Mouse (Mus musculus) urinary bladder, postnatal 14 days (tissue): ENCODE data around the gene Slc28a1.

Experiments used
- DNase-seq: peaks from one replicate; pipeline ENCODE4 v3.0.0; 2021; ENCODE audit warnings: low spot score

The Slc28a1 gene

GRCm38 (mm10) chr7:81114555-81114954, at the start of gene Slc28a1:
TSS of gene Slc28a1 (plus strand) at chr7:81114799.
- DNase-seq, result no peak

GRCm38 (mm10) chr7:81066714-81067113, 47.9 kb upstream of the Slc28a1 start:
- no peak for DNase-seq

DNA sequence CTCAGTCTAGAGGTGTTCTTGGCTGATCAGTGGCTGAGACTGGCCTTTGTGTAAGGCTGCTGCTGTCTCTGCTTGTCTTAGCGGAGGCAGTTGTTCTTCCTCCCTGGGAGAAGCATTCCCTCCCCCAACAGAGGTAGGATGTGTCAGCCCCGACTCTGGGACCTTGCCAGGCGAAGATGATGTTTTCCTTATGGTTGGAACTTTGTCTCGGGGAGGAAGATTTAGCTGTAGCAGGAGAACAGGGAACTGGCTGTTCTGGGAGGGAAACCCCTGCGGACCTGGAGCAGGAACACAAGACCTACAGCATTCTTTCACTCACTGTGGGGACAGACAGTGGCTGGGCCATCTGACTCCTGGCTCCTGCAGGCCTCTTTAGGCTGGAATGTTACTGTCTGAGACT, 42.1 kb upstream of the Slc28a1 start:
- DNase-seq, result peak; percentile 76

DNA sequence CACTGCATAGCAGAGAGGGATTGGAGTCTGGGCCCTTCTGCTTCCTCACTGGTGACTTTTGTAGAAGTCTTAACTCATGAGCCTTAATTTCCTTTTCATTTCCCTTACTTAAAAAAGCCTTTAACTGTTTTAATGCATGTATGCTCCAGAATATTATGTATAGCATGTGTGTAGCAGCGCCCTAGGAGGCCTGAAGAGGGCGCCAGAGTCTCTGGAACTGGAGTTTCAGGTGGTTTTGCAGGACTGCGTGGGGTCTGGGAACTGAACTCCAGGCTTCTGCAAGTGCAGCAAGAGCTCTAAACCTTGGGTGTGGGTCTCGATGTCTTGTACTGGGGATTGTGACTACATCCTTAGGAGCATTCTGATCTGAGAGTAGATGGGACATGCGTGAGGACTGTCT, 41.3 kb upstream of the Slc28a1 start:
- no peak for DNase-seq

DNA sequence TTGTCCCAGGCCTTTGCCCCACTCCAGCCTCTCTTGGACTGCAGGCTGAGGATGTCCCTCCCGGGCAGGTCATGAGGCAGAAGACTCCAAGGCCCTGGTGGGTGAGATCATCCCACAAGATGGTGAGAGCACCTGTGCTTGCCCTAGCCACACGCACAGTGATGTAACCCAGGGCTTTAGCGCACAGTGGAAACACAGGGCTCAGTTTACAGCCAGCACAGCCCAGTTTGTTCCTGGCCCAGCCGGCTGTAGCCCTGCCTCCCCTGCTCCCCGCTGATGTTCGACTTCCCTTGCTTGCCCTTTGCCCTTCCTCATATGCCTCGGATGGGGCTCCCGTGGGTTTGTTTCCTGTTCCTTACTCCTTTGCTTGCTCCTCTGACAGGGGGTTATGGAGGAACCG, 40.1 kb upstream of the Slc28a1 start:
- no peak for DNase-seq

DNA sequence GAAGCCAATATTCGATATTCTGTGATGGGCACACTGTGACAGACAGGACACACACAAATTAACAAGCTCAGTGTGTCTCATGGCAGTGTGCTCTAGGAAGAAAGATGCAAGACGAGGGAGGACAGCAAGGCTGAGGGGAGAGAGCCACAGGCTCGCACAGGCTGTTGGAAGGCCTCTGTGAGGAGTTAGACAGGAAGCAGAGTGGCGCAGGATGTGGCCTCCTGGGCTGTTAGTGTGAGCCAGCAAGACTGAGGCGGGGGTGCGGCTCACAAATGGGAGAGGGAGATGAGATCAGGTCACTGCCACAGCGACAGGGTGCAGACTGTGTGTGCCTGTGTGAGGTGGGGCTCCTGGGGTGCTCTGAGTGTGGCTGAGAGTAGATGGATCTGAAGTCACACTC, 39.3 kb upstream of the Slc28a1 start:
- DNase-seq, result no peak

DNA sequence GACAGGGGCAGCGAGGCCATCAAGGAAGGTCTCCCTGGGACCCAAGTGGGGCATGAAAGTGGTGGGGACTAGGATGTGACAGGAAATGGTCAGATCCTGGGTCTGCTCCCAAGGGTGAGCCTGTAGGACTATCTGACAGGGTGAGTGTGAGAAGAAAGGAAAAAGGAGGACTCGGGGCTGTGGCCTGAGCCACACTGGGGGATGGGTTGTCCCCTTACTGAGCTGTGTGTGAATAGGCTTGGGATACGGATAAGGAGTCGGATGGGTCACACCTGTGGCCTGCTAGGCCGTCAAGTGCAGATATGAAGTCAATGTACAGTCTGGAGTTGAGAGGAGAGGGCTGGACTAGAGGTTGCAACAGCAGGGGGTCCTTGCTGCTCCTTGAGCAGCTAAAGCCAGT, 38.9 kb upstream of the Slc28a1 start:
- no peak for DNase-seq

DNA sequence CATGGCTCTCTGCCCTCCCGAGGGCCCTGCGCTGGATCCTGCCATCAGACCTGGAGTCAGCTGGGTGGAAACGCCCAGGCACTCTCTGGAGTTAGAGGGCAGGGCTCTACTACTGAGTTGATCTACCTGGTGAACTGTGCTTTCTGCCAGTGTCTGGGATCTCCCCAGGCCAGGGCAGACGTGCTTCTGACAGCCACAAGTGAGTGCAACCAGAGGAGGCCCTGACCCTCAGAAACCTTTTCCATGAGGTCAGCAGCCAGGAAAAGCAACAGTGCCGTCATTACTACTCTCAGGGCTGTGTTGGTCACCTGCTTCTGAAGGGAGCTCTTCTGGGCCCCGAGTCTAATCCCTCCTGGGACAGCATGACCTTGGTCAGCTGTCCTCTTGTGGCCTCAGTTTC, 37.6 kb upstream of the Slc28a1 start:
- no peak for DNase-seq

DNA sequence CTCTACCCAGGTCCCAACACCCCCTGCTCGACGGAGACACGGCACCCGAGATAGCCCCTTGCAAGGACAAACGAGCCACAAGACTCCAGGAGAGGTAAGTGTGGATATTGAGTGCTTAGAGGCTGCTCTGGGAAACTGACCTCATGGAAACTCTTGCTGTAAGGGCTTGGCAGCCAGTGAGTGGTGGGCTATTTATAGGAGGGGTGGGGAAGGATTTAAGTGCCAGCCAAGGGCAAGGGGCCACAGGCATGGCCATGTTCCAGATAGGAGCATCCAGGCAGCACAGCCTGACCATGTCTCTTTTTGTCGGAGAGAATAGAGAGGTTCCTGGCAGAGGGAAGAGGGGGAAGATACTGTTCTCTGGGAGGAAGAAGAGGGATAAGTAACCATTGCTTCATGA, 35.9 kb upstream of the Slc28a1 start:
- no peak for DNase-seq

DNA sequence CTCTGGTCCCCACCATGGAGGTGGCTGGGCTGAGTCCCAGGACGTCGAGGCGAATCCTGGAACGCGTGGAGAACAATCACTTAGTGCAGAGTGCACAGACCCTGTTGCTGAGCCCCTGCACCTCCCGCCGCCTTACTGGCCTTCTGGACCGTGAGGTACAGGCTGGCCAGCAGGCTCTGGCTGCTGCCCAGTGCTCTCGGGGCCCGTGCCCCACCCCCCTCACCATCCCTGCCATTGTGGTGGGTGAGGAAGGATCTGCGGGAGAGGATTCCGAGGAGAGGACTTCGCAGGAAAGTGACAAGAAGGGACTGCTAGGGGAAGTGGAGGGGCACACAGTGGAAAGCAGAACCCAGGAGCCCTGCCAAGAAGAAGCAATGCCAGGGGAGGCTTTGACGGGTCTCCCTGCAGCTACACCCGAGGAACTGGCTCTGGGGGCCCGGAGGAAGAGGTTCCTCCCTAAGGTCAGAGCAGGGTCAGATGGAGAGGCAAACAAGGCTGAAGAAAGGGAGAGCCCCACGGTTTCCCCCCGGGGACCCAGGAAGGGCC, 21.1 kb upstream of the Slc28a1 start:
- no peak for DNase-seq

GRCm38 (mm10) chr7:81094104-81094757, 20.4 kb upstream of the Slc28a1 start:
- DNase-seq, result no peak

GRCm38 (mm10) chr7:81100341-81100740, 14.3 kb upstream of the Slc28a1 start:
- no peak for DNase-seq

DNA sequence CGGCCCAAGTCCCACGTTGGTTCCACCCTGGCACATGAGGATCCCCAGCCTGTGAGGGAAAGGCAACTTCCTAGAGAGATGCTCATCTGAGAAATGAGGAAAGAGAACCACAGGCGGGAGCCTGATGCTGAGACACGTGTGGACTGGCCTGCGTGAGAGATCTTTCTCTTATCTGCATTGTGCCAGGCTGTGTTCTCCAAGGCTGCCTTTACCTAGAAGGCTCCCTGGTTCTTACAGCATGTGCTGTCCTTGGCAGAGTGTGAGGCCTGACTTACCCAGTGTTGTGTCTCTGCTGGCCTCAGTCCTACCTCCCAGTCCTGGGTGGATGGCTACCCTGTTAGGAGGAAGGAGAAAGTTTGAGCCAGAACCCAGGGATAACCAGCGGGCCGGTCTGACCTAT, 11.7 kb upstream of the Slc28a1 start:
- DNase-seq, result no peak

DNA sequence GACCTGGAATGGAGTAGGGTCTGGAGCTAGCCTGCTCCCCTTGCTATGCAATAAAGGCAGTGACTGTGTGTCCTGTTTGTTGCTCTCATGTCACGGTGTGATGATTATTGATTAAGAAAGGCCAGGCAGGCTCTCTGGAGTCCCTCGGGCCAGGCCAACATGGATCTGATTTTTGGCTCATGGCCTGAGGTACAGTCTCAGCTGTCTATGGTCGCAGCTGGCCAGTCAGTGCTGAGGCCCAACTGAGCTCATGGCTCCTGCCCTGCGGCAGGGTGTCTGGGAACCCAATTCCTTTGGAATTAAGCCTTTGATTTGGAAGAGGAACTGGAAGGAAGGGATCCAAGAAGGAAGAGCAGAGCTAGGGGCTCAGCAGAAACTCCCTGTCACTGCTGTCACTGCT, 9.1 kb upstream of the Slc28a1 start:
- DNase-seq, result no peak

- DNase-seq, result no peak
Measured at GRCm38 (mm10) chr7:81108226-81108625, 6.4 kb upstream of the Slc28a1 start.

DNA sequence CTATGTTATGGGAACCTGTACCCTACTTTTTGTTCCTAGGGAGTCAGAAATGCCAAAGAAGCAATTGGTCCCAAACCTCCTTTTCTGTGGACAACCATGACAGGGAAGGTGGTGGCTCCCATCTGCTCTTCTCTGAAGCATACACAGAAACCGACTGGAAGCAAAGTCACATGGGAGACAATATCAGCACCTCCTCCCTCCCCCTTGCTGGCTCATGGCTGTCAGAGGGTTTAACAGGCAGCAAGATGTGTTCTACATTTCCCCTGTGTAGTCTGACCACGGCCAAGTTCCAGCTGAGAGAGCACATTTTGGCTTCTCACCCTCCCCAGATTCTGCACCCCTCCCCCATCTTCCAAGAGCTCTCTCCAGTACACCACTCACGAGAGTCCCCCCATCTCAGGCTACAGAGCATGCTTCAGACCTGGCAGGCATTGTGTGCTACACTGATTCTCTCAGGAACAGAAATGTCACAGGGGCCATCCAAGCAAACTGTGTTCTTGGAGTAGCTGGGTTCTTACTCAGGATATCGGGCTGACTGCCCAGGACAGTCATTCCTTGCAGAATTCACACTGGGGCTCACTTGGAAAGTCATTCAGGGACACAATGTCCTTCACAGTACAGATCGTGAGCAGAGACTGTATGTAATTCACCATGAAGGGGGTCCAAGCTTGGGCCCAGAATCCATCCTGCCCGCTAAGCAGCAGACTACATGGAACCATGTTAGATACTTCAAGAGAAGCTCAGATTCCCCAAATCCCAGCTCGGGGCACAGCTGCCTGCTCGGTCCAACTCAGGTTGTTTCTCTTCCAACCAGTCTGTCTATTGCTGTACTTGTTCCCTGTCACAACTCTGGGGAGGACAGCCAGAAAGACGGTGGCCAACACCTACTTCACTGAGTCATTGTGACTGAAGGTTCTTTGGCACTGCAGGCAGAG, 4.6 kb upstream of the Slc28a1 start:
- peak; percentile 68 for DNase-seq

DNA sequence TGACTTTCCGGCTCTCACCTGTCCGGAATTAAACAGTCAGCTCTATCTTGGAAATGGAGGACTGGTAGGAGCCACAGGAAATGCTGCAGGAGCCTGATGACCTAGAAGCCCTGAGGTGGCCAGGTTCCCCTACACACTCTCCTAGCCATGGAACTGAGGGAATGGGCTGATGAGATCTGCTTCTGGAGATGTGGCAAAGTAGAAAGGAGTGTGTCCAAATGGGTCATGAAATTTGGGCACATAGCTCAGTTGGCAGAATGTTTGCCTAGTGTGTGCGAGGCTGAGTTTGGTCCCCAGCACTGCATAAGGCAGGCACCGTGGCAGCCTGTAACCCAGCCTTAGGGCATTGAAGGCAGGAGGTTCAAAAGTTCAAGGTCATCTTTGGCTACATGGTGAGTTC, 3.8 kb upstream of the Slc28a1 start:
- DNase-seq, result no peak

GRCm38 (mm10) chr7:81111729-81112128, 2.9 kb upstream of the Slc28a1 start:
- no peak for DNase-seq

DNA sequence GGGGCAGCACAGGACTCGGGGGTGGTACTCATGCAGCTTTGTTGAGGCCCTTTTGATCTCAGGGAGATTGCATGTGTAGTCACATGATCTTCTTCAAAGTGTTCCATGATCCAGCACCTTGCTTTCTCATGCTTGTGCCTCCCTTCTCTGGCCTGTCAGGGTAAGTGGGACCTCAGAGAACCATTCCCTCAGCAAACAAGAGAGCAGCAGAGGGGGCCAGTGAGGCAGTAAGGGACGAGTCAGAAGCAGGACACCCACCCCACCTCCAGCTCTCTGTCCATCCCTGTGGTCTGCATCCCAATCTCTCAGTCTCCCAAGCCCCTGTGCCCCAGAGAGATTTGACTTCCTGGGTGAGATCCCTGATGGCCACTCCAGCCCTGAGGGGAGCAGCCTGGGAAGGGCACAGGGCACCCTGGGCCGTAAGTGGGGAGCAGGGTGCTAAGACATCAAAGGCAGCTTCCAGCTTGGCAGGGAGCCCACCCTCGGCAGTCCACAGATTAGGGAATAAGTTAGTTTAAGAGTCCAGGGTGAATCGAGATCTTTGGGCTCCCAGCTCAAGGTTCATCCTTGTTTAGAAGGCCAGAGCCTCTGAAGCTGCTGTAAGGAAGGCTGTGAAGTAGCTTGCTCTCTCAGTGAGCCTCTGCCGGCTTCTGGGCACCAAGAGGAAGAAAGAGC, 1.8 kb upstream of the Slc28a1 start:
- DNase-seq, result peak; percentile 28

- DNase-seq, result no peak
Measured at GRCm38 (mm10) chr7:81121099-81121498, 6.5 kb downstream of the Slc28a1 start.

DNA sequence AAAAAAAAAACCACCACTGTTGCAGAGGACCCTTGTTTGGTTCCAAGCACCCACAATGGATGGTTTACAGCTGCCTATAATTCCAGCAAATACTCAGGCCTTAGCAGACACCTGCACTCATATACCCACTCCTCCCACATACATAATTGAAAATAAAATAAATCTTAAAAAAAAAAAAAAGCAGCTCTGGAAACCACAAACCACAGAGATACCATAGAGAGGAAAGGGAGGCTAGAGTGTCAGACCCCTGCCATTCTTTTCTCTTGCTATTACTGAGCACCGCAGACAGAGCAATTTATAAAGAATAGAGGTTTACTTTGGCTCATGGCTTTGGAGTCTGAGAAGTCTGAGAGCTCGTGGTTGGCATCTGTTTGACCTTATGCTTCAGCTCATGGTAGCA, 8.2 kb downstream of the Slc28a1 start:
- no peak for DNase-seq

GRCm38 (mm10) chr7:81123553-81123952, 9.0 kb downstream of the Slc28a1 start:
- no peak for DNase-seq

GRCm38 (mm10) chr7:81124773-81125172, 10.2 kb downstream of the Slc28a1 start:
- DNase-seq, result peak; percentile 46
